Mouse (Mus musculus): ENCODE data around the gene Tmem260. TPM values are rescaled to one million over a fixed set of nuclear protein-coding genes. Genes with fewer than 3 reads are reported as not detected.
"Not testable (repeated sequence)": the region's sequence is repeated elsewhere in the genome, so short reads cannot be mapped to it uniquely, and the experiment has no call there.

Gene Tmem260
- total and polyA plus RNA-seq, 2 experiments from 2014 or later, result 11.0 to 16.6 TPM

- DNase-seq (ENCODE audit: low spot score) (no peak), ATAC-seq (no peak)
- Histone ChIP-seq H3K4me1 (ENCODE audit: insufficient read depth, low read length) (no peaks in the 10 kb centered on the region), H3K9me3 (ENCODE audit: low read length) (no peaks in the 10 kb centered on the region), H3K36me3 (ENCODE audit: insufficient read depth, low read length) (0 out of 2 replicates have a peak, but pooled peaks cover under 1% of the 10 kb centered on the region), H3K27ac (no peak overlapping the region), H3K4me2 (ENCODE audit: low read depth, low read length) (no peak overlapping the region), H3K9ac (replicated peaks; ENCODE audit: low read length) (no peak overlapping the region), H3K4me3 (ENCODE audit: low read length) (no peak overlapping the region), H3K27me3 (ENCODE audit: insufficient read depth, low read length) (no peaks in the 10 kb centered on the region)
- TF ChIP-seq CTCF (IDR thresholded peaks at IDR 0.05; ENCODE audit: low read depth), result no peak
- 83% methylated on average over 16 of the region's 16 CpGs for WGBS
These were observed 11.5 kb downstream of the Tmem260 start for GRCm38 (mm10) chr14:48457288-48457938.

DNA sequence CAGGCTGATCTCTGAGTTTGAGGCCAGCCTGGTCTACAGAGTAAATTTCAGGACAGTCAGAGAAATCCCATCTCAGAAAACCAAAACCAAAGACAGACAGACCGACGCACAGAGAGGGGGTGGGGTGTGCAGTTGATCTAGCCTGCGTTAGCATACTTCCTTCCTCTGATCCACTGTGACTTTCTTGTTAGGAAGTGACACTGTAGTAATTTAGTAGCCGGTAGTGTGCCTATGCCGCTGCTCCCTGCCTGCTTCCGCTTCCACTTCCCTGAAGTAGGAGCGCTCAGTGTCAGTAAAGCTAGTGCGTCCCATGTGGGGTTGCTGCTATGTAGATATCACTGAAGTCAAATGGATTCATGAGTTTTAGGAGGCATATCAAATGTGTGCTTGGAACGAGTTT, 13.0 kb downstream of the Tmem260 start:
- H3K9me3 ChIP-seq (ENCODE audit: low read length), result no peaks in the 10 kb centered on the region
- ATAC-seq (no peak), DNase-seq (ENCODE audit: low spot score) (no peak)
- no peak overlapping the region for H3K4me3 ChIP-seq (ENCODE audit: low read length)
- no peaks in the 10 kb centered on the region for H3K36me3 ChIP-seq (ENCODE audit: insufficient read depth, low read length)
- H3K4me2 ChIP-seq (ENCODE audit: low read depth, low read length), result no peak overlapping the region
- H3K4me1 ChIP-seq (ENCODE audit: insufficient read depth, low read length), result no peaks in the 10 kb centered on the region
- H3K27me3 ChIP-seq (ENCODE audit: insufficient read depth, low read length), result no peaks in the 10 kb centered on the region
- no peak overlapping the region for H3K27ac ChIP-seq
- no peak for TF ChIP-seq CTCF (IDR thresholded peaks at IDR 0.05; ENCODE audit: low read depth)
- no peak overlapping the region for H3K9ac ChIP-seq (replicated peaks; ENCODE audit: low read length)
- WGBS, result 86% methylated on average over 9 of the region's 9 CpGs

DNA sequence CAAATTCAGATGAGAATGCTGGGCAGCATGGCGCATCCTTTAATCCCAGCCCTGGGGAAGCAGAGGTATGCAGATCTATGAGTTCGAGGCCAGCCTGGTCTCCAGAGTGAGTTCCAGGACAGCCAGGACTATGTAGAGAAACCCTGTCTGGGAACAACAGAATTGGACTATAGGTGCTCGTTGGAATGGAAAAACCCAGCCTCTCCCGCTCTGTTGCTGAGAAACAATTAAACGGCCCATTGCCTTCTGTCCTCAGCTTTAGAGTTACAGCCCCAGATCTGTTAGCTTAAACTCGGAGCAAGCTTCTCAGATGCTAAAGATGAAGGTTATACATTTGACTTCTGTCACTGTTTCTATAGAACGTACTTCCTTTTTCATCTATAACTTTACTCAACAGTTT, 22.4 kb downstream of the Tmem260 start:
- no peak overlapping the region for H3K4me3 ChIP-seq (ENCODE audit: low read length)
- H3K9me3 ChIP-seq (ENCODE audit: low read length), result no peaks in the 10 kb centered on the region
- no peak overlapping the region for H3K9ac ChIP-seq (replicated peaks; ENCODE audit: low read length)
- TF ChIP-seq CTCF (IDR thresholded peaks at IDR 0.05; ENCODE audit: low read depth), result no peak
- ATAC-seq (no peak), DNase-seq (ENCODE audit: low spot score) (no peak)
- H3K36me3 ChIP-seq (ENCODE audit: insufficient read depth, low read length), result no peaks in the 10 kb centered on the region
- WGBS, result 45% methylated on average over 7 of the region's 7 CpGs
- no peak overlapping the region for H3K27ac ChIP-seq
- no peaks in the 10 kb centered on the region for H3K4me1 ChIP-seq (ENCODE audit: insufficient read depth, low read length)
- H3K27me3 ChIP-seq (ENCODE audit: insufficient read depth, low read length), result no peaks in the 10 kb centered on the region
- no peak overlapping the region for H3K4me2 ChIP-seq (ENCODE audit: low read depth, low read length)

DNA sequence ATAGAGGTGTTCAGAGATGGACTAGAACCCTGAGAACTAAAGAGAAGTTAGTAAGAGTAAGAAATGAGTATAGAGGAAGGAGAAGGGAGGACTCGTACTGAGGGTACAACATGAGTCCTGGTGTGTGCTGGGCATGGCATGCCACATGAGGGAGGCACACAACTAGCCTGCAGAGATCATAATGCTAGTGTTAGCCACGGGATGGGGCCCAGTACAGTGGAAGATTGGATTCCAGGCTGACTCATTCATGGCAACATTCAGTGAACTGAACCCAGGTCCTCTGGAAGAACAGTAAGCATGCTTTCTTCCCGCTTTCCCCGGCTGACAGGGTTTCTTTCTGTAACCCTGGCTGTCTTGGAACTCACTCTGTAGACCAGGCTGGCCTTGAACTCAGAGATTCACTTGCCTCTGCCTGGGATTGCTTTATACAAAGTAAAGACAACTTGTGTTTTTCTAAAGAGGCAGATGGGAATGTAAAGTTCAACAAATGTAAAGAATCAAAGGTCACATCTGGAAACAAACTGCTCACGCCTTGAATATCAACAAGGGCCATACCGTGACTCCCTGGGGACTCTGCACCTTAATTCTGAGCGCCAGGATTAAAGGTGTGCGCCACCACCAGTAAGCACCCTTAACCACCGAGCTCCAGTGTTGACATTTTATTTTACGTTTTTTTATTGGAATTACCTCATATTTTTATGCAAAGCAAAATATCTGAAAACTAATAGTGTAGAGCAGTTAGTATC, 25.0 kb downstream of the Tmem260 start:
- ATAC-seq (no peak), DNase-seq (ENCODE audit: low spot score) (no peak)
- Histone ChIP-seq H3K27ac (no peak overlapping the region), H3K9me3 (ENCODE audit: low read length) (no peaks in the 10 kb centered on the region), H3K9ac (replicated peaks; ENCODE audit: low read length) (no peak overlapping the region), H3K36me3 (ENCODE audit: insufficient read depth, low read length) (peaks cover 3% of the 10 kb centered on the region; the same call in 1 of the 2 replicates), H3K4me3 (ENCODE audit: low read length) (no peak overlapping the region), H3K27me3 (ENCODE audit: insufficient read depth, low read length) (no peaks in the 10 kb centered on the region), H3K4me1 (ENCODE audit: insufficient read depth, low read length) (no peaks in the 10 kb centered on the region), H3K4me2 (ENCODE audit: low read depth, low read length) (no peak overlapping the region)
- TF ChIP-seq CTCF (IDR thresholded peaks at IDR 0.05; ENCODE audit: low read depth), result no peak
- 92% methylated on average over 10 of the region's 10 CpGs for WGBS

- TF ChIP-seq CTCF (IDR thresholded peaks at IDR 0.05; ENCODE audit: low read depth), result no peak
- no peak overlapping the region for H3K4me3 ChIP-seq (ENCODE audit: low read length)
- ATAC-seq (no peak), DNase-seq (ENCODE audit: low spot score) (no peak)
- H3K9ac ChIP-seq (replicated peaks; ENCODE audit: low read length), result no peak overlapping the region
- H3K27me3 ChIP-seq (ENCODE audit: insufficient read depth, low read length), result no peaks in the 10 kb centered on the region
- H3K4me2 ChIP-seq (ENCODE audit: low read depth, low read length), result no peak overlapping the region
- no peaks in the 10 kb centered on the region for H3K9me3 ChIP-seq (ENCODE audit: low read length)
- no peak overlapping the region for H3K27ac ChIP-seq
- 87% methylated on average over 9 of the region's 9 CpGs for WGBS
- H3K4me1 ChIP-seq (ENCODE audit: insufficient read depth, low read length), result no peaks in the 10 kb centered on the region
- H3K36me3 ChIP-seq (ENCODE audit: insufficient read depth, low read length), result peaks cover 8% of the 10 kb centered on the region; the same call in 1 of the 2 replicates
These were observed 26.3 kb downstream of the Tmem260 start for GRCm38 (mm10) chr14:48472179-48472578.

- no peak for TF ChIP-seq CTCF (IDR thresholded peaks at IDR 0.05; ENCODE audit: low read depth)
- WGBS, result 75% methylated on average over 1 of the region's 1 CpGs
- Histone ChIP-seq H3K27me3 (ENCODE audit: insufficient read depth, low read length) (no peaks in the 10 kb centered on the region), H3K27ac (no peak overlapping the region), H3K4me2 (ENCODE audit: low read depth, low read length) (no peak overlapping the region), H3K4me3 (ENCODE audit: low read length) (no peak overlapping the region), H3K9ac (replicated peaks; ENCODE audit: low read length) (no peak overlapping the region), H3K4me1 (ENCODE audit: insufficient read depth, low read length) (no peaks in the 10 kb centered on the region), H3K9me3 (ENCODE audit: low read length) (no peaks in the 10 kb centered on the region), H3K36me3 (ENCODE audit: insufficient read depth, low read length) (peaks cover 23% of the 10 kb centered on the region; the same call in 1 of the 2 replicates)
- no peak for DNase-seq (ENCODE audit: low spot score)
- no peak for ATAC-seq
These were observed 29.4 kb downstream of the Tmem260 start for GRCm38 (mm10) chr14:48475370-48475769.

DNA sequence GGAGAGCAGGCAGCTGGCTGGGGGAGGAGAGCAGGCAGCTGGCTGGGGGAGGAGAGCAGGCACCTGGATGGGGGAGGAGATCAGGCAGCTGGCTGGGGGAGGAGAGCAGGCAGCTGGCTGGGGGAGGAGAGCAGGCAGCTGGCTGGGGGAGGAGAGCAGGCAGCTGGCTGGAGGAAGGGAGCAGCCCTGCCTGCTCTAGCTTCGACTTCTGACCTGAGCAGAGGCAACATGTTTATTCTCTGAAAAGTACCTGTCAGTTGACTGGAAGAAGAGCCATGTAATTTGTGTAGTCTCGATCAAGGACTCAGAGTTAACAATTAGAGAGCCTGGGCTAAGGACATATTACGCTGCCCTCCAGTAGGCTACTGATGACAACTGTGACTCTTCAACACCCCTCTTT, 29.9 kb downstream of the Tmem260 start:
- H3K4me3 ChIP-seq (ENCODE audit: low read length); DNase-seq (ENCODE audit: low spot score); H3K27me3 ChIP-seq (ENCODE audit: insufficient read depth, low read length); H3K4me2 ChIP-seq (ENCODE audit: low read depth, low read length); ATAC-seq; H3K27ac ChIP-seq; H3K9me3 ChIP-seq (ENCODE audit: low read length); H3K4me1 ChIP-seq (ENCODE audit: insufficient read depth, low read length); H3K9ac ChIP-seq (replicated peaks; ENCODE audit: low read length): not testable (repeated sequence)
- WGBS, result 79% methylated on average over 3 of the region's 3 CpGs
- peaks cover 23% of the 10 kb centered on the region; the same call in 1 of the 2 replicates for H3K36me3 ChIP-seq (ENCODE audit: insufficient read depth, low read length)

All from hindbrain, postnatal 0 days (tissue).